Mouse (Mus musculus): ENCODE measurements around the gene Myo1f. TPM values are rescaled to one million over a fixed set of nuclear protein-coding genes. Genes with fewer than 3 reads are reported as not detected.
"Not testable (repeated sequence)": the region's sequence is repeated elsewhere in the genome, so short reads cannot be mapped to it uniquely, and the experiment has no call there.

The Myo1f gene
- total and polyA plus RNA-seq, 3 experiments, result 1.9 to 3.4 (median 2.7) TPM

- no peak for DNase-seq
These were observed 28.6 kb downstream of the Myo1f start for GRCm38 (mm10) chr17:33584061-33584460.

GRCm38 (mm10) chr17:33586011-33586410 is 30.5 kb downstream of the Myo1f start:
- DNase-seq, result no peak

GRCm38 (mm10) chr17:33597271-33597670 is 41.8 kb downstream of the Myo1f start:
- no peak for DNase-seq

GRCm38 (mm10) chr17:33598506-33598905 is 43.0 kb downstream of the Myo1f start:
- no peak for DNase-seq

GRCm38 (mm10) chr17:33599836-33600475 is 44.4 kb downstream of the Myo1f start:
- DNase-seq, result no peak

- no peak for DNase-seq
These were observed 45.3 kb downstream of the Myo1f start for GRCm38 (mm10) chr17:33600831-33601230.

GRCm38 (mm10) chr17:33601947-33602346 is 46.4 kb downstream of the Myo1f start:
- no peak for DNase-seq

GRCm38 (mm10) chr17:33607273-33607672 is 51.8 kb downstream of the Myo1f start:
- DNase-seq, result no peak

GRCm38 (mm10) chr17:33610548-33610947 is 55.0 kb downstream of the Myo1f start:
- no peak for DNase-seq

GRCm38 (mm10) chr17:33613726-33614125 is 58.2 kb downstream of the Myo1f start:
- DNase-seq, result not testable (repeated sequence)

GRCm38 (mm10) chr17:33627281-33627680 is 71.8 kb downstream of the Myo1f start:
- no peak for DNase-seq

GRCm38 (mm10) chr17:33628621-33629486 is 73.3 kb downstream of the Myo1f start, which contains the start of gene Zfp414:
Gene Zfp414, plus strand, starts transcription at chr17:33629090.
- DNase-seq, result peak; percentile 94

GRCm38 (mm10) chr17:33629487-33630125 is 74.1 kb downstream of the Myo1f start:
- DNase-seq, result no peak

GRCm38 (mm10) chr17:33630171-33630895 is 74.8 kb downstream of the Myo1f start:
- no peak for DNase-seq

- no peak for DNase-seq
These were observed 75.7 kb downstream of the Myo1f start for GRCm38 (mm10) chr17:33631236-33631635.

- DNase-seq, result no peak
These were observed 76.3 kb downstream of the Myo1f start for GRCm38 (mm10) chr17:33631796-33632195.

GRCm38 (mm10) chr17:33637038-33637437 is 81.5 kb downstream of the Myo1f start:
- peak; percentile 29 for DNase-seq

- DNase-seq, result peak; percentile 13
These were observed 82.2 kb downstream of the Myo1f start, which contains the start of gene Pram1 for GRCm38 (mm10) chr17:33637516-33638276. Gene Pram1, plus strand, starts transcription at chr17:33638056.

- DNase-seq, result peak; percentile 0
These were observed 84.2 kb downstream of the Myo1f start for GRCm38 (mm10) chr17:33639743-33640142.

- DNase-seq, result no peak
These were observed 88.6 kb downstream of the Myo1f start for GRCm38 (mm10) chr17:33644068-33644467.

- DNase-seq, result no peak
These were observed 89.6 kb downstream of the Myo1f start for GRCm38 (mm10) chr17:33645073-33645472.

Measured in adrenal gland, adult 2 months (tissue).